Mouse (Mus musculus) megakaryocyte progenitor cell, adult 5-6 weeks (primary cell): ENCODE measurements around the gene Gm2030. TPM values are rescaled to one million over a fixed set of nuclear protein-coding genes. Genes with fewer than 3 reads are reported as not detected.
"Not testable (repeated sequence)": the region's sequence is repeated elsewhere in the genome, so short reads cannot be mapped to it uniquely, and the experiment has no call there.

ENCODE experiments used
- ATAC-seq: replicated peaks from 2 replicates; pipeline ENCODE4 v1.8.0; 2016; ENCODE audit warnings: mild to moderate bottlenecking, moderate TSS enrichment, inconsistent platforms; ENCODE audit not compliant: poor library complexity
- total RNA-seq, 2 experiments: library from RNA; stranded (forward) in 1 of 2; stranded (reverse) in 1 of 2; fragments of 157-497, 149-512 nt in 1 of 2; fragments of 200-1000 nt in 1 of 2; gene quantifications; 2 replicates each; pipeline versions ENCODE4 v1.2.3 to v1.2.4; 2015 to 2017

Gene Gm2030
- total RNA-seq (2015) (not detected in 2 replicates), total RNA-seq (2017) (not detected in 2 replicates)

DNA sequence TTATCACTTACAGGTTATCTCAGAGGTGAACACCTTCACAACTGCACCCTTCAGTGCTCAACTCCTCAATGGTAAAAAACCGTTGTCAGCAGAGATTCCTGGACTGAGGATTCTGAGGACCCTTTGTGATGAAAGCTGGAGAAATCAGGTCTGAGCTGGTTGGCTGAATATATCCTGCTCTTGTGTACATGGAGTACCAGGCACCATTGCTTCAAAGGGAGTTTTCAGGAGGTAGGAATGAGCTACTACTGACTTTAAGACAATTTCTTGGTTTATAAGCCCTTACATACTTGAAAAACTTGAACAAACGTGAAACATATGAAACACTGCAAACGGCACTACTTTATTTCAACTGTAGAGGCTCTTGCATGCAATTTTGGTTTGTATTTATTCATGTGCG, at the start of gene Gm2030:
Gene Gm2030 (minus strand): TSS at position 101 of the 400 bp plus-strand sequence.
- ATAC-seq, result not testable (repeated sequence)

Other genes starting within 250 kb of the Gm2030 start
- not detected in 2 replicates for gene Gm2012, start 78.7 kb downstream of the Gm2030 start, total RNA-seq (2015)
- not detected in 2 replicates for gene Gm2012, start 78.7 kb downstream of the Gm2030 start, total RNA-seq (2017)
- not detected in 2 replicates for gene Slx, start 235.5 kb upstream of the Gm2030 start, total RNA-seq (2015)
- gene Slx, start 235.5 kb upstream of the Gm2030 start, total RNA-seq (2017), result not detected in 2 replicates